Mouse (Mus musculus) heart, adult 11 months (tissue): ENCODE results near the gene Tnfsf18.

Source experiments
- DNase-seq: peaks from one replicate; pipeline ENCODE4 v3.0.0; 2022

The Tnfsf18 gene

GRCm38 (mm10) chr1:161494343-161494742 is at the start of gene Tnfsf18:
Gene Tnfsf18 (plus strand): TSS chr1:161494655.
- DNase-seq = peak; percentile 99

- no peak for DNase-seq
These were observed 49.6 kb upstream of the Tnfsf18 start for GRCm38 (mm10) chr1:161444858-161445257.

- DNase-seq = peak; percentile 36
These were observed 42.7 kb upstream of the Tnfsf18 start for GRCm38 (mm10) chr1:161451683-161452245.

GRCm38 (mm10) chr1:161452250-161452649 is 42.2 kb upstream of the Tnfsf18 start:
- DNase-seq = no peak

GRCm38 (mm10) chr1:161463388-161464085 is 30.9 kb upstream of the Tnfsf18 start:
- peak; percentile 98 for DNase-seq

- DNase-seq = peak; percentile 74
These were observed 17.2 kb upstream of the Tnfsf18 start for GRCm38 (mm10) chr1:161477221-161477620.

- DNase-seq = peak; percentile 29
These were observed 14.6 kb upstream of the Tnfsf18 start for GRCm38 (mm10) chr1:161479854-161480253.

GRCm38 (mm10) chr1:161482211-161482610 is 12.2 kb upstream of the Tnfsf18 start:
- peak; percentile 85 for DNase-seq

GRCm38 (mm10) chr1:161487069-161487468 is 7.4 kb upstream of the Tnfsf18 start:
- no peak for DNase-seq

GRCm38 (mm10) chr1:161491766-161492165 is 2.7 kb upstream of the Tnfsf18 start:
- no peak for DNase-seq

GRCm38 (mm10) chr1:161496866-161497645 is 2.6 kb downstream of the Tnfsf18 start:
- DNase-seq = no peak

- no peak for DNase-seq
These were observed 5.8 kb downstream of the Tnfsf18 start for GRCm38 (mm10) chr1:161500114-161500810.

GRCm38 (mm10) chr1:161500811-161501146 is 6.3 kb downstream of the Tnfsf18 start:
- DNase-seq = no peak

GRCm38 (mm10) chr1:161506317-161506716 is 11.9 kb downstream of the Tnfsf18 start:
- no peak for DNase-seq

GRCm38 (mm10) chr1:161507623-161508047 is 13.2 kb downstream of the Tnfsf18 start:
- peak; percentile 97 for DNase-seq

- no peak for DNase-seq
These were observed 22.9 kb downstream of the Tnfsf18 start for GRCm38 (mm10) chr1:161517355-161517754.

GRCm38 (mm10) chr1:161520223-161520622 is 25.8 kb downstream of the Tnfsf18 start:
- no peak for DNase-seq

GRCm38 (mm10) chr1:161528173-161528572 is 33.7 kb downstream of the Tnfsf18 start:
- DNase-seq = peak; percentile 73

GRCm38 (mm10) chr1:161550596-161551095 is 56.2 kb downstream of the Tnfsf18 start:
- no peak for DNase-seq

- DNase-seq = no peak
These were observed 57.6 kb downstream of the Tnfsf18 start for GRCm38 (mm10) chr1:161552098-161552497.
